Mouse (Mus musculus) C2C12 (cell line): ENCODE data around the gene Ccdc151. TPM values are rescaled to one million over a fixed set of nuclear protein-coding genes. Genes with fewer than 3 reads are reported as not detected.

Source experiments
- H3K27me3 ChIP-seq: one replicate; pipeline ENCODE4 v1.6.1; 2011; ENCODE audit not compliant: control insufficient read depth, insufficient read depth, insufficient read length
- H3K36me3 ChIP-seq: one replicate; pipeline ENCODE4 v1.6.1; 2011; ENCODE audit not compliant: control insufficient read depth, insufficient read depth
- H3K4me3 ChIP-seq: one replicate; pipeline ENCODE4 v1.5.1; 2011; ENCODE audit warnings: mild to moderate bottlenecking, control low read depth; ENCODE audit not compliant: poor library complexity, insufficient read depth, severe bottlenecking
- H3K79me2 ChIP-seq: one replicate; pipeline ENCODE4 v1.6.1; 2011; ENCODE audit not compliant: control insufficient read depth, insufficient read depth
- H3K79me3 ChIP-seq: one replicate; pipeline ENCODE4 v1.6.1; 2011; ENCODE audit warnings: low read depth, control low read depth
- H3ac ChIP-seq: one replicate; pipeline ENCODE3; 2011; ENCODE audit warnings: low read depth; ENCODE audit not compliant: control insufficient read depth, insufficient read length
- CEBPB ChIP-seq: IDR thresholded peaks from one replicate; pipeline ENCODE4 v1.6.1; 2011; ENCODE audit warnings: low read depth, mild to moderate bottlenecking, control low read depth, moderate library complexity
- CTCF ChIP-seq: IDR thresholded peaks from one replicate; pipeline ENCODE4 v1.5.1; 2011; ENCODE audit not compliant: control insufficient read depth, insufficient read depth, insufficient read length
- FOSL1 ChIP-seq: IDR thresholded peaks from one replicate; pipeline ENCODE4 v1.8.0; 2011; ENCODE audit warnings: mild to moderate bottlenecking, low read length; ENCODE audit not compliant: poor library complexity, insufficient read depth, severe bottlenecking
- MAX ChIP-seq: IDR thresholded peaks from one replicate; pipeline ENCODE4 v1.6.1; 2011; ENCODE audit warnings: mild to moderate bottlenecking, control low read depth
- MYOD1 ChIP-seq: IDR thresholded peaks from one replicate; pipeline ENCODE4 v1.6.1; 2011; ENCODE audit warnings: low read depth; ENCODE audit not compliant: control insufficient read depth, insufficient read length
- MYOG ChIP-seq: IDR thresholded peaks from one replicate; pipeline ENCODE4 v1.6.1; 2011; ENCODE audit not compliant: control insufficient read depth, insufficient read length; ENCODE audit errors: extremely low read depth
- USF1 ChIP-seq: IDR thresholded peaks from one replicate; pipeline ENCODE4 v1.6.1; 2011; ENCODE audit warnings: low read depth, mild to moderate bottlenecking, control low read depth, moderate library complexity
- polyA plus RNA-seq: library from polyadenylated mRNA; unstranded; fragments of >200 nt; fragmentation: generic; extraction: Trizol; gene quantifications from one replicate; pipeline ENCODE4 v1.2.1, GENCODE M21; 2012; ENCODE audit warnings: missing spikeins

Ccdc151 gene
- polyA plus RNA-seq, 1 experiment: 0.21 TPM

DNA sequence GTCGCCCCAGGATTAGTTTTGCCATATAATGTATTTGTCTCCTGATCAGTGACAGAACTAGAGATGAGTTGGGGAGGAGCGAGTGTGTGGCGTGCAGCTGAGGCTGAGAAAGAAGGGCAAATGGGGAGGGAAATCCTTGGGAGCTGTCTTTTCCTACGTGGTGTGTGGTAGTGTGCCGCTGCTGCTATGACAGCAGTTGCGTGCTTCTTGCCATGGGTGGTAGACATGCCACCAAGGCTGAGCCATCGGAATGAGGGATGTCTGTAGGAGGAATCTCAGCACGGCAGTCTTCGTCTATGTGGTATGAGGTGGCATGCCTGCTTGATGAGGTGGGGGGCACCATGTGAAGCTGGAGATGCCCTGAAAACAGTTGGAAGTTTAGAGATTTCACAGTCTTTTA is 28.0 kb upstream of the Ccdc151 start:
- H3K79me3 ChIP-seq: no peaks in the 10 kb centered on the region
- H3K36me3 ChIP-seq: no peaks in the 10 kb centered on the region
- no peak overlapping the region for H3ac ChIP-seq
- H3K4me3 ChIP-seq: no peak overlapping the region
- H3K79me2 ChIP-seq: no peaks in the 10 kb centered on the region
- TF ChIP-seq USF1 (no peak), MYOG (no peak), FOSL1 (no peak), MYOD1 (no peak), CTCF (no peak), CEBPB (no peak), MAX (no peak)
- peaks cover 32% of the 10 kb centered on the region for H3K27me3 ChIP-seq

DNA sequence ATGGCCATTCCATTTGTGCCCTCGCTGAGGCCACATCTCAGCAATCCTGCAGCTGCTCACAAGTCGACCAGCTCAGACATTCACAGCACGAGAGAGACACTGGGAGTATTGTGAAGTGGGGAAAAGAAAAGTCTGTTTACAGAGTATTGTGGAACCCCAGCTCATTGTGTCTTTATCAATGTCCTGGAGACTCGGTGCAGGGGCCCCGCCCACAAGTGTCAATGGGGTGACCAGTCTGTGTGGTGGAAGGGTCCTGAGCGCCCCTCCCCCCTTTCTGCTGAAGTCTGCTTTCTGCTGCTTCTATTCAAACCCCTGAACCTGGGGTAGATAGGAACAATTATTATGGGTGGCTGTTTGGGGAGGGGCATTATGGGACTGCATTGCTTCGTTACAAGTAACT is 26.0 kb upstream of the Ccdc151 start:
- peaks cover 32% of the 10 kb centered on the region for H3K27me3 ChIP-seq
- no peak overlapping the region for H3ac ChIP-seq
- no peaks in the 10 kb centered on the region for H3K79me3 ChIP-seq
- no peaks in the 10 kb centered on the region for H3K36me3 ChIP-seq
- H3K79me2 ChIP-seq: no peaks in the 10 kb centered on the region
- TF ChIP-seq CTCF (no peak), MYOG (no peak), MYOD1 (no peak), USF1 (no peak), CEBPB (no peak), FOSL1 (no peak), MAX (no peak)
- no peak overlapping the region for H3K4me3 ChIP-seq

DNA sequence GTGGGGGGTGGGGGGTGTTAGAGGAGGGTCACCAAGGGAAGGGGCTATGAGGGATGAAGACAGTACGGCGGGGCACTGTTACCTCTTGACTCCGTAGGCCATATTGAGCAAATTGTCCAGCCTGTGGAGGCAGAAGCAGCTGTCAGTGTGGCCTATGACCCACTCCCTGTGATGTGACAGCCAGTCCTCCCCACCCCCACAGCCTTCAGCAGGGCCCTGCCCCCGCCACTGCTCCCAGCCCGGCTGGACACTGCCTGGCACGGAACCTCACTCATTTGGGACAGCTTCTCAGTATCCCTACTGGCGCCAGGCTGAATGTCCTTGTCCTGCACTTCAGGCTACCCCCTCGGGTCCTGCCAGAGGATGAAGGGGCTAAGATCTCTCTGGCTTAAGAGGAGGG is 22.2 kb upstream of the Ccdc151 start:
- H3K79me2 ChIP-seq: no peaks in the 10 kb centered on the region
- H3K79me3 ChIP-seq: no peaks in the 10 kb centered on the region
- TF ChIP-seq MYOG: no peak
- no peak overlapping the region for H3ac ChIP-seq
- peaks cover 19% of the 10 kb centered on the region for H3K27me3 ChIP-seq
- H3K4me3 ChIP-seq: no peak overlapping the region
- no peaks in the 10 kb centered on the region for H3K36me3 ChIP-seq

DNA sequence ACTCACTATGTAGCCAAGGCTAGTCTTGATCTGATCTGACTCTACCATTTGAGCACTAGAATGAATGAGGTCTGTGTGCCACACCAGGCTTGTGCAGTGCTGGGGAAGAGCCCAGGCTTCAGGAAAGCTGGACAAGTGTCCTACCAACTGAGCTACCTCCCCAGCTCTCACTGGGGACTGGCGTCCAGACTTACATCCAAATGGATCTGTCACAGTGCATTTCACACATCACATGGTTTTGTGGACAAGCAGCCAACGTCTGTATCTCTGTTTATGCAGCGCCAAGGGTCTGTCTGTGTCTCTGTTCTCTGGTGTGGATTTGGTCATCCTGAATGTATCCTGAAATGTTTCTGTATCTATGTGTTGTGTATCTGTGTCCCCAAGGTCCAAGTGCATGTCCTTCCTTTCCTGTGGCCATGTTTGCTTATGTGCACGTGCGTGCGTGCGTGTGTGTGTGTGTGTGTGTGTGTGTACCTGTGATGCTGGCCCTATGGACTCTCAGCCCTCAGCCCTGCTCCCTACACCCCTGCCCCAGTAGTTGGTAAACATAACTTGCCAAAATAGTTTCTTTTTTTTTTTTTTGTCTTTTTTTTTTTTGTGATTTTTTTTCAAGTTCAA is 14.9 kb upstream of the Ccdc151 start:
- no peaks in the 10 kb centered on the region for H3K79me3 ChIP-seq
- TF ChIP-seq MYOD1: no peak
- no peak for TF ChIP-seq CEBPB
- TF ChIP-seq CTCF: no peak
- TF ChIP-seq MYOG: no peak
- TF ChIP-seq FOSL1: no peak
- no peak for TF ChIP-seq MAX
- TF ChIP-seq USF1: no peak
- H3K4me3 ChIP-seq: no peak overlapping the region
- H3ac ChIP-seq: no peak overlapping the region
- H3K79me2 ChIP-seq: no peaks in the 10 kb centered on the region
- peaks cover 19% of the 10 kb centered on the region for H3K36me3 ChIP-seq
- H3K27me3 ChIP-seq: no peaks in the 10 kb centered on the region

DNA sequence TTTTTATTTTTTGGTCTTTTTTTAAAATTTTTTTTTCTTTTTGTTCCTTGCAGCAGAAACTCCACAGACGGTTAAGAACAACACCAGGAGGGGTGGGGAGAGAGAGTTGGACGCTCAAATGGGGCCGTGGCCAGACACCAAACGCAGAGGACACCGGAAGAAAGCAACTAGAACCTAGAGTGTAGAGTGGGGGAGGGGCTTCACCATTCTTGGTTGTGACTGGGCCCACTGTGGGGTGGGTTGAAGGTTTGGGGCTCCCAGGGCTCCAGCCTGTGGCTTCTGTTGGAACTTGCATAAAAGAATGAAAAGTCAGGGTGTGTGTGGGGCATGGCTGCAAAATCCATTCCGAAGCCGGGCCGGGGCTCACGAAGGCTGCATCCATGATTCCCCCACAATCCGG is 13.8 kb upstream of the Ccdc151 start:
- Histone ChIP-seq H3K79me2 (no peaks in the 10 kb centered on the region), H3K36me3 (peaks cover 19% of the 10 kb centered on the region), H3K27me3 (no peaks in the 10 kb centered on the region), H3ac (no peak overlapping the region), H3K79me3 (no peaks in the 10 kb centered on the region), H3K4me3 (no peak overlapping the region)
- TF ChIP-seq USF1 (no peak), MAX (no peak), MYOD1 (no peak), MYOG (no peak), CEBPB (no peak), FOSL1 (no peak), CTCF (no peak)

DNA sequence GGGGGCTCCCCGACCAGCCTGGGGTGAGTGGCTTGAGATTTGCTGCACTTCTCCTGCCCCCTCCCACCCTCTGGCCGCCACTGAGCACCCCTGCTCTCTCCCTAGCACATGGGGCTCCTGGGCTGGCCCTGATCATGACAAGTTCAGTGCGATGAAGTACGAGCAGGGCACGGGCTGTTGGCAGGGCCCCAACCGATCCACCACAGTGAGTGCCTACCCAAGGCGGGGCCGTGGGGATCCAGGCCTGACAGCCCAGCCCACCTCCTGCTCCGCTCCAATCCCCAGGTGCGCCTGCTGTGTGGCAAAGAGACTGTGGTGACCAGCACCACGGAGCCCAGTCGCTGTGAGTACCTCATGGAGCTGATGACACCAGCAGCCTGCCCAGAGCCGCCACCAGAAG is 10.3 kb upstream of the Ccdc151 start:
- TF ChIP-seq MYOD1 (no peak), MYOG (no peak), MAX (no peak), CEBPB (no peak), CTCF (no peak), USF1 (no peak), FOSL1 (no peak)
- Histone ChIP-seq H3K4me3 (no peak overlapping the region), H3K36me3 (peaks cover 45% of the 10 kb centered on the region), H3ac (no peak overlapping the region), H3K27me3 (no peaks in the 10 kb centered on the region), H3K79me2 (no peaks in the 10 kb centered on the region), H3K79me3 (no peaks in the 10 kb centered on the region)
